Mouse (Mus musculus): ENCODE measurements at regions not wholly inside any gene's neighbourhood (a gene's known extent, or its start where the extent isn't known, plus 50 kb on each side); places are given as distances from the start of the nearest gene placed in this dataset.
A peak's percentile ranks its signal among the peaks of the same experiment; 100 is the strongest.

GRCm38 (mm10) chr1:143946933-143947332, 57.0 kb downstream of the Rgs2 start:
- DNase-seq, result no peak

GRCm38 (mm10) chr1:143941465-143941864, 62.5 kb downstream of the Rgs2 start:
- DNase-seq, result peak; percentile 76

GRCm38 (mm10) chr1:143939511-143939910, 64.5 kb downstream of the Rgs2 start:
- no peak for DNase-seq

- DNase-seq, result no peak
Measured at GRCm38 (mm10) chr1:143938569-143938968, 65.4 kb downstream of the Rgs2 start.

- no peak for DNase-seq
Measured at GRCm38 (mm10) chr1:143930798-143931197, 73.2 kb downstream of the Rgs2 start.

- DNase-seq, result no peak
Measured at GRCm38 (mm10) chr1:143929567-143930165, 74.3 kb downstream of the Rgs2 start.

GRCm38 (mm10) chr1:143922499-143922898, 81.5 kb downstream of the Rgs2 start:
- no peak for DNase-seq

- DNase-seq, result no peak
Measured at GRCm38 (mm10) chr1:143920256-143920655, 83.7 kb downstream of the Rgs2 start.

GRCm38 (mm10) chr1:143918949-143919348, 85.0 kb downstream of the Rgs2 start:
- no peak for DNase-seq

GRCm38 (mm10) chr1:143918146-143918774, 85.7 kb downstream of the Rgs2 start:
- no peak for DNase-seq

- peak; percentile 15 for DNase-seq
Measured at GRCm38 (mm10) chr1:143917623-143918022, 86.3 kb downstream of the Rgs2 start.

- no peak for DNase-seq
Measured at GRCm38 (mm10) chr1:143916587-143916986, 87.4 kb downstream of the Rgs2 start.

GRCm38 (mm10) chr1:143912586-143912985, 91.4 kb downstream of the Rgs2 start:
- no peak for DNase-seq

- DNase-seq, result no peak
Measured at GRCm38 (mm10) chr1:143911230-143911629, 92.7 kb downstream of the Rgs2 start.

- DNase-seq, result no peak
Measured at GRCm38 (mm10) chr1:143910530-143910929, 93.4 kb downstream of the Rgs2 start.

- DNase-seq, result no peak
Measured at GRCm38 (mm10) chr1:143907312-143907711, 96.6 kb downstream of the Rgs2 start.

- DNase-seq, result no peak
Measured at GRCm38 (mm10) chr1:143906881-143907280, 97.1 kb downstream of the Rgs2 start.

GRCm38 (mm10) chr1:143903985-143904384, 100.0 kb downstream of the Rgs2 start:
- peak; percentile 14 for DNase-seq

GRCm38 (mm10) chr1:143903234-143903633, 100.7 kb downstream of the Rgs2 start:
- no peak for DNase-seq

- DNase-seq, result no peak
Measured at GRCm38 (mm10) chr1:143901127-143901920, 102.6 kb downstream of the Rgs2 start.

GRCm38 (mm10) chr1:143888510-143888909, 111.4 kb downstream of the Uchl5 start:
- DNase-seq, result no peak

- DNase-seq, result no peak
Measured at GRCm38 (mm10) chr1:143888065-143888464, 111.0 kb downstream of the Uchl5 start.

GRCm38 (mm10) chr1:143886014-143886413, 108.9 kb downstream of the Uchl5 start:
- no peak for DNase-seq

GRCm38 (mm10) chr1:143881192-143881591, 104.1 kb downstream of the Uchl5 start:
- DNase-seq, result no peak
